Mouse (Mus musculus) limb, embryonic 13.5 days (tissue): ENCODE data around the gene Cap1. TPM values are rescaled to one million over a fixed set of nuclear protein-coding genes. Genes with fewer than 3 reads are reported as not detected.

ENCODE experiments used
- ATAC-seq: fragments of 200-750 bp; cut with Nextera tagmentation; 2 replicates; pipeline ENCODE4 v1.8.0; 2017; ENCODE audit warnings: low read depth, moderate number of reproducible peaks, moderate TSS enrichment; ENCODE audit not compliant: low FRiP score
- H3K27ac ChIP-seq: fragments of 300-500 bp; sonication (generic); 2 replicates; pipeline ENCODE4 v1.5.1; 2015; ENCODE audit warnings: inconsistent platforms, mild to moderate bottlenecking, moderate library complexity
- H3K27me3 ChIP-seq: fragments of 300-500 bp; sonication (generic); 2 replicates; pipeline ENCODE4 v1.6.1; 2015; ENCODE audit warnings: mild to moderate bottlenecking, inconsistent platforms
- H3K36me3 ChIP-seq: fragments of 300-500 bp; sonication (generic); 2 replicates; pipeline ENCODE4 v1.6.1; 2015; ENCODE audit warnings: inconsistent platforms, mild to moderate bottlenecking, moderate library complexity
- H3K4me1 ChIP-seq: fragments of 300-500 bp; sonication (generic); 2 replicates; pipeline ENCODE4 v1.6.1; 2015; ENCODE audit warnings: inconsistent platforms
- H3K4me2 ChIP-seq: fragments of 300-500 bp; sonication (generic); replicated peaks from 2 replicates; pipeline ENCODE4 v1.6.1; 2015; ENCODE audit warnings: inconsistent platforms, mild to moderate bottlenecking, moderate library complexity
- H3K4me3 ChIP-seq: fragments of 300-500 bp; sonication (generic); 2 replicates; pipeline ENCODE4 v1.5.1; 2015; ENCODE audit warnings: moderate library complexity, mild to moderate bottlenecking, inconsistent platforms
- H3K9ac ChIP-seq: fragments of 300-500 bp; sonication (generic); 2 replicates; pipeline ENCODE4 v1.6.1; 2015; ENCODE audit warnings: mild to moderate bottlenecking, inconsistent platforms
- H3K9me3 ChIP-seq: fragments of 300-500 bp; sonication (generic); 2 replicates; pipeline ENCODE4 v1.6.1; 2016; ENCODE audit warnings: inconsistent platforms
- WGBS: fragments of 180-500 bp; shearing (Covaris S2); methylation state at CpG from one replicate; pipeline ENCODE4 v1.1.7; 2015; 5-methylcytosine and 5-hydroxymethylcytosine counted together
- polyA plus RNA-seq: library from polyadenylated mRNA; unstranded; fragments of >200 nt; fragmentation: Nextera tagmentation; extraction: Ambion mirVana; gene quantifications from 2 replicates; pipeline ENCODE4 v1.2.1, GENCODE M21; 2015

Gene Cap1
- polyA plus RNA-seq, 1 experiment from 2014 or later, result 71.3 TPM

DNA sequence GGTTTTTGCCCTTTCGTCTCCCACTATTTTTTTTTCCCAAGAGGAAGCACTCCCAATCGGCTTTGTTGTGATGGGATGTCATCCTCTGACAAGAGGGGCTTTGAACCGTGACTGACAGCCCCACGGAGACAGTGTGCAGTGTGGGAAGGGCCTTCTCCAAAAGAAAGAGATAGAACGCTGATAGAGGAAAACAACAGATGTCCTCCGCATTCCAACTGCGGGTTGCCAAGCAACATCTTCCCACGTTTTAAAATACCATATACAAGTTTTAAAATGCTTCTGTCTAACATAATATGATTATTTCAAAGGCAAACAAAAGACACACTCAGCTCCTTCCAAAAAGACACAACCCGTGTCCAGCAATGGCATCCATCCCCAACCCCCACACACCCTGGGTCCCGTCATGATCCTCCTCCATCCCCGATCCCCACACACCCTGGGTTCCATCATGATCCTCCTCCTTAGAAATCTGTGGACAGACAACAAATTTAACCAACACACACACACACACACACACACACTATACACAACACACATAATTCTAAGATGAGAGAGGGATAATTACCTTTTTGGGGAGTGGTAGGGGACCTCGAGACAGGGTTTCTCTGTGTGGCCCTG is 23.8 kb upstream of the Cap1 start:
- H3K4me1 ChIP-seq, result peaks cover 5% of the 10 kb centered on the region; the same call in 1 of the 2 replicates
- peaks cover 4% of the 10 kb centered on the region for H3K9me3 ChIP-seq
- H3K9ac ChIP-seq, result no peak overlapping the region
- no peak overlapping the region for H3K4me2 ChIP-seq
- no peak for ATAC-seq
- no peak overlapping the region for H3K4me3 ChIP-seq
- H3K36me3 ChIP-seq, result no peaks in the 10 kb centered on the region
- WGBS, result 70% methylated on average over 12 of the region's 12 CpGs
- no peak overlapping the region for H3K27ac ChIP-seq
- H3K27me3 ChIP-seq, result no peaks in the 10 kb centered on the region

DNA sequence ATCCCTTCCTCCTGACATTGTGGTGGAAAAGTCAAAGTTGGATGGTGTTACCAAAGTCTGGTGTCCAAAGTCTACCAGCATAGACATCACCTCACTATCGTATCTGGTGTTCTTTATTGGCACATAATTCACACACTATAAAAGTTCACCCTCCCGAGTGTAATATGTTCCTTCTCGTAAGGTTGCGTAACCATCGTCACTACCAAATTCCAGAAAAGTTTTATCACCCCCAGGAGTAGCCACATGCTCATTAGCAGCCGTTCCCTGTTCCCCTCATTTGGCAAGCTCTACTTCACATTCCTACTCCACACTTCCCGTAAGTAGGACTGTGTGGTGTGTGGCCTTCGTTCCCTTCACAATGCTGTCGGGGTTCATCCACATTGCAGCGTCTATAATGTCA is 19.5 kb upstream of the Cap1 start:
- H3K9me3 ChIP-seq, result no peaks in the 10 kb centered on the region
- 38% methylated on average over 10 of the region's 10 CpGs for WGBS
- peaks cover 5% of the 10 kb centered on the region; the same call in 1 of the 2 replicates for H3K4me1 ChIP-seq

DNA sequence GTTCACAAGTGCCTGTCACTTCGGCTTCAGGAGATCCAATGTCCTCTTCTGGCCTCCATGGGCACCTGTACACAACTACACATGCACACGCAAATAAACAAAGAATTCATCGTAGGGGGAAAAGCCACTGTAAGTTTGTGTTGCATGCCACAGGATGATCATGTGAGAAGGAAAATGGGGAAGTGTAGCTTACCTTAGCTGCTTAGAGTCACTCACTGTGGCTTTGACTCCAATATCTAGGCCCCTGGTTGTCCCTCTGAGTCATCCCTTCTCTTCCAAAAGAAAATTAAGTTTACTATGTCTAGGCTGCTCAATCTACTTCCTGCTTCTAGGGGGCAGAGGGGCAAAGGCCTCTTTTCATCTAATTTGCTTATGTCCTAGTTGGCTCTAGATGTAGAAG is 17.9 kb upstream of the Cap1 start:
- Histone ChIP-seq H3K27me3 (0 out of 2 replicates have a peak, but pooled peaks cover 3% of the 10 kb centered on the region), H3K4me2 (no peak overlapping the region), H3K9me3 (no peaks in the 10 kb centered on the region), H3K4me1 (peaks cover 5% of the 10 kb centered on the region; the same call in 1 of the 2 replicates), H3K9ac (no peak overlapping the region), H3K36me3 (no peaks in the 10 kb centered on the region), H3K4me3 (no peak overlapping the region), H3K27ac (no peak overlapping the region)
- 91% methylated on average over 3 of the region's 3 CpGs for WGBS
- ATAC-seq, result no peak

More for the DNA sequence above, 19.5 kb upstream of the Cap1 start:
- Histone ChIP-seq H3K4me2 (no peak overlapping the region), H3K4me3 (no peak overlapping the region), H3K9ac (no peak overlapping the region), H3K36me3 (no peaks in the 10 kb centered on the region), H3K27me3 (0 out of 2 replicates have a peak, but pooled peaks cover 2% of the 10 kb centered on the region), H3K27ac (no peak overlapping the region)
- peak; percentile 79 for ATAC-seq

DNA sequence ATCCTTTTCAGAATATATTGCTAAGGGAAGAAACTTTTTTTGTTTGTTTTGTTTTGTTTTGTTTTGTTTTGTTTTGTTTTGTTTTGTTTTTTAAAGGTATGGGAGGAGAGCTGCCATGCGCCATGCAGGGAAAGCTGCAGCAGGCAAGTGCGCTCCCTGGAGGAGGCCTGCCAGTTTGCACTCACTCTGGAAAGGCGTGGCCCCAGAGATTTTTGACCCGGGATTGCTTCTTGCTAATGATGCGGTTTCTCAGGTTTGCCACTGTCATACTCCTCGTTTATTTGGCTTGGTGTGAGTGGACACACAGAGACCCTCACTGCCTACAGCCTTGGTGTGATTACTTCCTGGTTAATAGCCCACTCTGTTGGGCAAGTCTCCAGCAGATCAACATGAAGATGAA is 16.3 kb upstream of the Cap1 start:
- Histone ChIP-seq H3K4me1 (peaks cover 5% of the 10 kb centered on the region; the same call in 1 of the 2 replicates), H3K27ac (no peak overlapping the region), H3K36me3 (no peaks in the 10 kb centered on the region), H3K9me3 (no peaks in the 10 kb centered on the region), H3K4me3 (no peak overlapping the region), H3K9ac (no peak overlapping the region), H3K4me2 (no peak overlapping the region), H3K27me3 (0 out of 2 replicates have a peak, but pooled peaks cover 3% of the 10 kb centered on the region)
- 27% methylated on average over 6 of the region's 6 CpGs for WGBS
- no peak for ATAC-seq

DNA sequence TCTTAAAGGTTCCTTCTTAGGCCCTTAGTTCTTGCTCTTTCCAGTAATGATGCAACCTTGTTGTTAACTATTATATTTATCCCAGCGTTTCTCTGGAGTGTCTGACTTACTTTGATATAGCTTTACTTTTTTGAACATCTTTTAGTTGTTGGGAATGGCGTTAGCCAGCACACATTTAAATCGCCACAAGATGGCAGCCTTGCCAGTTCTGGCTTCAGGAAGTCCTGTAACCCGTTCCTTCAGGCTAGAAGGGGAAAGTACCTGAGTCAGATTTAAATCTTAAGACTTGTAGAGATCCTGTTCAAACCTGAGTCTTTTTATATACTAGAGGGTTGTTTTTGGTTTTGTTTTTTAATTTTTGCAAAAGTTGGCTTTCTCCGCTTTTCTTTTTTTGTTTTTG is 12.5 kb upstream of the Cap1 start:
- H3K27ac ChIP-seq, result no peak overlapping the region
- H3K4me2 ChIP-seq, result no peak overlapping the region
- H3K27me3 ChIP-seq, result 0 out of 2 replicates have a peak, but pooled peaks cover 3% of the 10 kb centered on the region
- no peaks in the 10 kb centered on the region for H3K9me3 ChIP-seq
- peak; percentile 48; the same call in 1 of the 2 replicates for ATAC-seq
- 18% methylated on average over 5 of the region's 5 CpGs for WGBS
- H3K36me3 ChIP-seq, result no peaks in the 10 kb centered on the region
- H3K4me3 ChIP-seq, result no peak overlapping the region
- no peak overlapping the region for H3K9ac ChIP-seq
- no peaks in the 10 kb centered on the region for H3K4me1 ChIP-seq

DNA sequence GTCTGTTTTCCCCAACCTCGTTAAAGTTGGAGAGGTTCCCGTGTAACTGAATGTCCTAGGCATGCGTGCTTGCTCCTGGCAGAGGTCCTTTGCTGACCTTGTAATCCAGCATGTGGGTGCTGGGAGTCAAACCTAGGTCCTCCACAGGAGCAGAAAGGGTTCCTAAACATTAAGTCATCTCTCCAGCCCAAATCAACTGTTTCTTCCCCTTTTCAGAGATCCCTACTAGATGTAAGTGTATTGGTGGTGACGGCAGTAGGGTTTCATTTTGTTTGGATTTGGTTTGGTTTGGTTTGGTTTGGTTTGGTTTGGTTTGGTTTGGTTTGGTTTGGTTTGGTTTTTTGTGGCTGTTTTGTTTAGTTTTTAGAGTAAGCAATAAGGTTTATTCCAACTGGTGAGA is 11.9 kb upstream of the Cap1 start:
- WGBS, result 75% methylated on average over 4 of the region's 4 CpGs

DNA sequence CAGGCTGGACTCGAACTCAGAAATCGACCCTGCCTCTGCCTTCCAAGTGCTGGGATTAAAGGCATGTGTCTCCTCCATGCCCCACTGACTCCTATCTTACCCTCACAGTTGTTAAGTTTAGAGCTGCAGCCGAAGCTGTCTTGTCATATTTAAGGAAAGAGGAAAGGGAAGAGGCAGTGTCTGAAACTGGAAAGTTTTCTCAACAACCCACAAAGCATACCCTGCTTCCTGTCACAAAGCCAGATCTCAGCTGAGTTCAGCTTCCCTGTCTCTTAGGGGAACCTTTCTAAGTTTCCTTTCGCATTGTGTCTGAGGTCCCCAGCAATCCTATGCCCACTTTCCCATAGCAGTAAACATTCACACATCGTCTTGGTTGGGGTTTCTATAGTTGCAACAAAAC is 6.3 kb upstream of the Cap1 start:
- H3K27ac ChIP-seq, result no peak overlapping the region
- H3K9me3 ChIP-seq, result no peaks in the 10 kb centered on the region
- ATAC-seq, result no peak
- no peaks in the 10 kb centered on the region for H3K36me3 ChIP-seq
- 78% methylated on average over 5 of the region's 5 CpGs for WGBS
- no peaks in the 10 kb centered on the region for H3K27me3 ChIP-seq
- H3K4me3 ChIP-seq, result no peak overlapping the region
- peaks cover 9% of the 10 kb centered on the region for H3K4me1 ChIP-seq
- no peak overlapping the region for H3K4me2 ChIP-seq
- no peak overlapping the region for H3K9ac ChIP-seq

More for the DNA sequence above, 11.9 kb upstream of the Cap1 start:
- H3K27me3 ChIP-seq, result 0 out of 2 replicates have a peak, but pooled peaks cover 3% of the 10 kb centered on the region
- no peaks in the 10 kb centered on the region for H3K36me3 ChIP-seq
- H3K9ac ChIP-seq, result no peak overlapping the region
- H3K9me3 ChIP-seq, result no peaks in the 10 kb centered on the region
- no peak overlapping the region for H3K4me2 ChIP-seq
- H3K27ac ChIP-seq, result no peak overlapping the region
- no peak overlapping the region for H3K4me3 ChIP-seq
- no peaks in the 10 kb centered on the region for H3K4me1 ChIP-seq
- no peak for ATAC-seq

DNA sequence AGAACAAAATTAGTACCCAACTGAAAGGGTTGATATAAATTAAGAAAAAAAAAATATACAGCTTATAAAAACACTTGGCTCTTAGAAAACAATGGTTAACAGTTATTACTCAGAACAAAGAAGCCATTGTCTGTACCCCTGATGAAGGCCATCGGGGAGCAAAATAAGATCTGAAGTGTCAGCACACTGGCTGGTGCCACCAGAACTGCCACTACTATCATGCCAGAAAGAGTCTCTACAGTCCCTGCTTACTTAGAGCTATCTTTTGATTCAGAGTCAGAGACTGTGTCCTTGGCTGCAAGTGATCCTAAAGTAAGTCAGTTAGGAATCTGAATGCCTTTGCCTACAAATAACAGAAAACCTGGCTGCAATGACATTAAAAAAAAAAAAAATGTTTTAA is 5.7 kb upstream of the Cap1 start:
- 59% methylated on average over 1 of the region's 1 CpGs for WGBS
- H3K9ac ChIP-seq, result no peak overlapping the region
- ATAC-seq, result no peak
- H3K4me1 ChIP-seq, result peaks cover 13% of the 10 kb centered on the region
- no peak overlapping the region for H3K27ac ChIP-seq
- H3K4me3 ChIP-seq, result no peak overlapping the region
- no peak overlapping the region for H3K4me2 ChIP-seq
- no peaks in the 10 kb centered on the region for H3K9me3 ChIP-seq
- H3K36me3 ChIP-seq, result no peaks in the 10 kb centered on the region
- H3K27me3 ChIP-seq, result no peaks in the 10 kb centered on the region

DNA sequence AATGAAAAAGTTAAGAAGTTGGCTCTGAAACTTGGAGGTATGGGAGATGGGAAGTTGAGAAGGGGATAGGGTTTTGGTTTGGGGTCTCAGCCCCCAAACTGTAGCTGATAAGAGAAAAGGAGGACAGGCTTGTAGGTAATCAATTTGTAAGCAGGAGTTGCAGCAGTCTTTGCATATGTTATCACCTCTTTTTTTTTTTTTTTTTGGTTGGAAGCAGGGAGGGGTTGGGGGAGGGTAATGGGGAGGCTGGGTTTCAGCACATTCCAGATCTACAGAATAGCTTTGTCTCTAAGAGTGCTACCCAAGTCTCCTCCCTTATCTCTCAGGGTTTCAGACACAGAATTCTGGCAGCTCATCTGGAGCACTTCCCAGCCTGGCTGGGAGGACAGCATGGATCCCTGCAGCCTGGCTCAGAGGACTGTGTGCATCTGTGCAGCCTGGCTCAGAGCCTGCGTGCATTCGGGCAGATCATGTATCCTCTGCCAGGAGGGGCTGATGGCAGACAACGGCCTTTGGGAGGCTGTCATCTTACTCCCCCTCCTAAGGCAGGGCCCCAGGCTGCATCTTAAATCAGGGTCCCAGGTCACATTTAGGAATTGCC is 5.1 kb upstream of the Cap1 start:
- ATAC-seq, result no peak

DNA sequence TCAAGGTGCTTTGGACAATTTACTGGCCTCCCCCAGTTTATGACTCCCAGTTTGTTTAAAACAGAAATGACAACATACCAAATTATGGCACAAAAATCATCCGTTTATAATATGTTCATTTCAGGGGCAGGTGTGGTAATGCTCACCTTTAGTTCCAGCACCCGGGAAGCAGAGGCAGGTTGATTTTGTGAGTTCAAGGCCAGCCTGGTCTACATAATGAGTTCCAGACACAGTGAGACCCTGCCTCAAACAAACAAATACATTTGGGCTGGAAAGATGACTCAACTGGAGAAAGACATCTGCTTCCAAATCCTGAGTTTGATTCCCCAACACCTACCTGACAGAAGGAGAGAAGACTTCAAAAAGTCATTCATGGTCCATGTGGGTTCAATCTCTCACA is 1.5 kb upstream of the Cap1 start:
- H3K4me1 ChIP-seq, result peaks cover 37% of the 10 kb centered on the region
- no peaks in the 10 kb centered on the region for H3K27me3 ChIP-seq
- H3K4me3 ChIP-seq, result peak overlapping the region; percentile 88
- 54% methylated on average over 2 of the region's 2 CpGs for WGBS
- peak overlapping the region; percentile 77 for H3K4me2 ChIP-seq
- no peak overlapping the region for H3K27ac ChIP-seq
- ATAC-seq, result no peak
- H3K9ac ChIP-seq, result no peak overlapping the region
- no peaks in the 10 kb centered on the region for H3K36me3 ChIP-seq
- H3K9me3 ChIP-seq, result no peaks in the 10 kb centered on the region

More for the DNA sequence above, 5.1 kb upstream of the Cap1 start:
- WGBS, result 30% methylated on average over 3 of the region's 3 CpGs
- Histone ChIP-seq H3K27me3 (no peaks in the 10 kb centered on the region), H3K9me3 (no peaks in the 10 kb centered on the region), H3K4me2 (no peak overlapping the region), H3K36me3 (no peaks in the 10 kb centered on the region), H3K4me1 (peaks cover 13% of the 10 kb centered on the region), H3K27ac (no peak overlapping the region), H3K9ac (no peak overlapping the region), H3K4me3 (no peak overlapping the region)

DNA sequence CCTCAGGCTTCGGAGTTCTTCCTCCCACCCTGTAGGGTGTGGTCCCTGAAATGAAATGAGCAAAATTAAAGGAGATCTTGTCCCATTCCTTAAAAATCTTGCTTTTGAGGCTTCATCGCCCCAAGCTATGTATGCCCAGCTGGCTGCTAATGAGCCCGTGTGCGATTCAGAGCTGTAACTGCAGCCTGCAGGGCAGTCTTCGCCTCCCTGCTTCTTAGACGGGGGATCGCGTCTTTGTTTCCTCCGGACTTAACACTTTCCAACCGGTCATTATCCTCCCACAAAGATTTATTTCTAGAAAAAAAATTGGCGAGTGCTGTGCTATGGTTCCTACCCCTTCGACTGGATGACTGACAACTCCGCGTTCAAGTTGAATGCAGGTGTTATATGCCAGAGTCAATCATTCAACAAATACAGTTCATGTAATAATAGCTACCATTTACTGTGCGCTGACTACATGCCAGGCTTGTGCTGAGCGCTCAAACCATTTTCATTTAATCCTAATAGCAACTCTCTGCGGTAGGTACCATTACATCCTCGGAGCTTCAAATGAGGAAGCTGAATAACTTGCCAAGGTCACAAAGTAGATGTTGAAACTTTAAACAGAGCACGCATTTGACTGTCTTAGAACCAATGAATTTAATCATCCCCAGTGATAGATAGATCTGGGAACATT is 861 bp upstream of the Cap1 start:
- peak overlapping the region; percentile 99 for H3K27ac ChIP-seq
- H3K9me3 ChIP-seq, result no peaks in the 10 kb centered on the region
- peak overlapping the region; percentile 85 for H3K9ac ChIP-seq
- 4% methylated on average over 19 of the region's 19 CpGs for WGBS
- H3K4me3 ChIP-seq, result peak overlapping the region; percentile 88
- ATAC-seq, result no peak
- H3K4me2 ChIP-seq, result peak overlapping the region; percentile 77
- peaks cover 43% of the 10 kb centered on the region for H3K4me1 ChIP-seq
- H3K27me3 ChIP-seq, result no peaks in the 10 kb centered on the region
- H3K36me3 ChIP-seq, result no peaks in the 10 kb centered on the region
